Mouse (Mus musculus): ENCODE data around the gene Tesk1.

Gene Tesk1

DNA sequence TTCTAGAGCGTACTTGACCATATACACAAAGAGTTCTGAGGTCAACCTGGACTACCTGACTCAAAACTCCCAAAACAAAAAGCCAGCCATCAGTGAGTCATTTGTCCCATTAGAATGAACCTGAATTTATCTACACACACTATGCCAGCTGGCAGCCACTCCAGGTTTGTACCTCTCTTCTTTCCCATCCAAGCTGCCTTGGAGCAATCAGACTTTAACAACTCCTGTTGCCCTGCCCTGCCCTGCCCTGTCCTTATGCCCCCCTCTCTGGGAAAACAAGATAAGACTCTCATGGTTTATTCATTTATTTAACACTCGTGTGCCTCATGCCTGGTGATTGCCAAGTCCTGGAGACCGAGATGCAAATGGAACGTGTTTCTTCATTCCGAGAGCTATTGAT lies 49.1 kb downstream of the Tesk1 start:
- in situ Hi-C loops (cut with MboI) = no loop called here

GRCm38 (mm10) chr4:43492101-43492820 lies 50.5 kb downstream of the Tesk1 start:
- in situ Hi-C loops (cut with MboI) = no loop called here

- in situ Hi-C loops (cut with MboI) = no loop called here
These were observed 51.1 kb downstream of the Tesk1 start, which contains the start of gene Ccdc107 for GRCm38 (mm10) chr4:43492821-43493185. Gene Ccdc107 (plus strand): TSS chr4:43492900.

DNA sequence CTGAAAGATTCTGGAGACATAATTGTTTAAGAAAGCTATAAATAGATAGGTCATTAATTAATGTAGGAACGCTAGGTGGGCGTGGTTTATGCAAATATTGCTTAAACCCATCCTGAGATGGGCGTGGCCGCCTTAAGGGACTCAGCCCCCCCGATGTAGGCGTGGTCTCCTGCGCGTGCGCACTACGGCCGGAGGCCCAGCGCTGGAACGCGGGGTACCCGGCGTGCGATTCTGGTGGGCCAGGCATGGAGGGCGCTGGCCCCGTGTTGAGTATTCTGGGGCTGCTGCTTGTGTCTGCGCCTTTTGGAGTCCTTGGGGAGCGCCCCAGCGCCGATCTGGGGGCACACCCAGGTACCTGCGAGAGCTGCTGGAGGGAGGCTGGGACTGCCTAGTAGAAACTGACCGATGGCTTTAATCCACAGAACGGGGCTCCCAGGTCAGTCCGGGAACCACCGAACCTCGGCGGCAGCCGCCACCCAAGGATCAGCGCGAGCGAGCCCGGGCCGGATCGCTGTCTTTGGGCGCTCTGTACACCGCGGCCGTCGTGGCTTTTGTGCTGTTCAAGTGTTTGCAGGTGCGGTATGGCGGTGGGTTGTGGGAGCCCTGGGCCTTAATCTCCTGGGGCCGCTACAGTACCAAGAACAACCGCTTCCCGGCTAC lies 51.6 kb downstream of the Tesk1 start:
- in situ Hi-C loops (cut with MboI) = no loop called here

DNA sequence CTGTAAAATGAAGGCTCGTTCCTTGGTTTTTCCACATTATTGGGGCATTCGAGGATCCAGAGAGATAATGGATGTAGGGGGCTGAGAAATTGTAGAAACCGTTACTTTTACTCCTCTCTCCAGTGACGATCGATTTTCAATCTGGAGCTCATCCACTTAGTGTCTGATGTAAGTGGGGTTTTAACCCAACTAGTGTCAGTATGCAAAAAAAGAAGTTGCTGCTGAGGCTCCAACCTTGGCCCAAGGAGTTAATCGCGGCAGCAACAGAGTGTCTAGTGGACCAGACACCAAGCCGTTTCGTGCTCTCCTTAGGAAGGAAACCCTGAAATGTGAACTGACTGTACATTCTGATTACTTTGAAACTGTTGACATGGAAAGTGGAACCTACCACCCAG lies 52.1 kb downstream of the Tesk1 start:
- in situ Hi-C loops (cut with MboI) = no loop called here

GRCm38 (mm10) chr4:43496587-43496986 lies 54.8 kb downstream of the Tesk1 start:
- in situ Hi-C loops (cut with MboI) = no loop called here

DNA sequence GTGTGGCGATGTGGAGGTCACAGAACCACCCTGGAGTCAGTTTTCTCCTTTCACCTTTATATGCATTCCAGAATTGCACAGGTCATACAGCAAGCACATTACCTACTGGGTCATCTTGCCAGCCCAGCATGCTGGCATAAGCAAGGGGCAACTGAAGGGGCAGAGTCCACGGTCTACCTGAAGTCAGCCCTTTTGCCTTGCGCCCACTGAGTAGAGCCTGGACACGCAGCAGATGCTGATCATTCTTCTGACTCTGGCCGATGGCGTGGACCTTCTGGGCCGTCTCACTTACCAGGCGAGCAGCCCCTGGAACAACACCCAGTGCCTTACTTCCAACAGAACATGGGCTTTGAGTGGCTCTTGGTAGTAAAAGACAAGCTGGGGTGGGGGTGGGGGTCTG lies 55.7 kb downstream of the Tesk1 start:
- in situ Hi-C loops (cut with MboI) = no loop called here
